Mouse (Mus musculus) left cerebral cortex, adult 9 months (tissue): ENCODE results near the gene Pan2.

Experiments used
- DNase-seq, 2 experiments: peaks; one replicate each; pipeline ENCODE4 v3.0.0; 2022; ENCODE audit warnings: low spot score in 2 of 2

The Pan2 gene

GRCm38 (mm10) chr10:128336597-128336996 lies 33.5 kb downstream of the Pan2 start:
- DNase-seq = no peak

GRCm38 (mm10) chr10:128337306-128338181 lies 34.4 kb downstream of the Pan2 start, which contains the start of gene Cs:
Gene Cs, plus strand, starts transcription at chr10:128337734.
- DNase-seq = peak; percentile 92 to 96

GRCm38 (mm10) chr10:128338415-128338814 lies 35.3 kb downstream of the Pan2 start:
- DNase-seq = no peak

- DNase-seq = no peak
These were observed 35.8 kb downstream of the Pan2 start for GRCm38 (mm10) chr10:128338948-128339347.

GRCm38 (mm10) chr10:128340257-128340656 lies 37.1 kb downstream of the Pan2 start:
- DNase-seq = no peak

GRCm38 (mm10) chr10:128343436-128343835 lies 40.3 kb downstream of the Pan2 start:
- no peak for DNase-seq

- peak; percentile 59 to 75 for DNase-seq
These were observed 41.6 kb downstream of the Pan2 start for GRCm38 (mm10) chr10:128344568-128345275.

GRCm38 (mm10) chr10:128347541-128347940 lies 44.4 kb downstream of the Pan2 start:
- no peak for DNase-seq

- DNase-seq = peak in 1 of 2 experiments; percentile 67
These were observed 55.7 kb downstream of the Pan2 start for GRCm38 (mm10) chr10:128358796-128359195.

- DNase-seq = no peak
These were observed 56.1 kb downstream of the Pan2 start for GRCm38 (mm10) chr10:128359226-128359625.

- DNase-seq = no peak
These were observed 58.7 kb downstream of the Pan2 start for GRCm38 (mm10) chr10:128361836-128362235.

GRCm38 (mm10) chr10:128362568-128362967 lies 59.4 kb downstream of the Pan2 start:
- peak in 1 of 2 experiments; percentile 47 for DNase-seq

GRCm38 (mm10) chr10:128367899-128368401 lies 64.8 kb downstream of the Pan2 start:
- no peak for DNase-seq

GRCm38 (mm10) chr10:128368402-128369217 lies 65.5 kb downstream of the Pan2 start, which contains the start of gene Coq10a:
Gene Coq10a, minus strand, starts transcription at chr10:128368997.
- DNase-seq = peak; percentile 93 to 95

- DNase-seq = no peak
These were observed 66.0 kb downstream of the Pan2 start for GRCm38 (mm10) chr10:128369218-128369543.

- no peak for DNase-seq
These were observed 66.5 kb downstream of the Pan2 start for GRCm38 (mm10) chr10:128369599-128369998.

- no peak for DNase-seq
These were observed 66.9 kb downstream of the Pan2 start for GRCm38 (mm10) chr10:128370021-128370420.

GRCm38 (mm10) chr10:128370601-128371000 lies 67.5 kb downstream of the Pan2 start:
- no peak for DNase-seq
